9 mouse cellular contexts compared by ENCODE assay signal in genomic region chr11:75164750-75165149, GRCm38 (mm10). TPM values are rescaled to one million over a fixed set of nuclear protein-coding genes. Genes with fewer than 3 reads are reported as not detected.
A peak's percentile ranks its signal among the peaks of the same experiment; 100 is the strongest.
DNase-seq lines count a peak whose midpoint lies in the region; ATAC-seq and TF ChIP-seq lines count a peak whose summit lies in the region.
"Had no signal": no experiment of that assay in that cellular context is flagged by ENCODE, and none has a peak within 500 bp of the region (broad histone marks: within the 10 kb centered on the region; RNA-seq: fewer than 3 reads in every experiment).

No protein-coding gene starts in this region.

- peak overlapping the region; percentile 82 for H3K9ac ChIP-seq in limb, embryonic 14.5 days (ENCODE audit: low read depth, low read length, severe bottlenecking)

- no peaks in the 10 kb centered on the region for H3K9me3 ChIP-seq in limb, embryonic 14.5 days (ENCODE audit: control insufficient read depth, low read length)

- WGBS in limb, embryonic 14.5 days = 20% methylated on average over 15 of the region's 15 CpGs

- TF ChIP-seq POLR2A in limb, embryonic 14.5 days (IDR thresholded peaks at IDR 0.05; ENCODE audit: borderline replicate concordance, extremely low read depth, insufficient read depth, insufficient read length) = no peak

- H3K4me2 ChIP-seq in limb, embryonic 14.5 days (replicated peaks; ENCODE audit: low read depth, low read length, severe bottlenecking) = peak overlapping the region; percentile 85

- peaks cover 44% of the 10 kb centered on the region for H3K4me1 ChIP-seq in limb, embryonic 14.5 days (ENCODE audit: control insufficient read depth, insufficient read depth, low read length)

- peak overlapping the region; percentile 79 for H3K27ac ChIP-seq in limb, embryonic 14.5 days (replicated peaks; ENCODE audit: low read depth, low read length)

- H3K27me3 ChIP-seq in limb, embryonic 14.5 days (ENCODE audit: control insufficient read depth, insufficient read depth, low read length) = peaks cover 51% of the 10 kb centered on the region

- DNase-seq in gastrocnemius, postnatal 10 days = peak; percentile 26
- no peak for DNase-seq in gastrocnemius, adult 18-20 months (ENCODE audit: low spot score)
- DNase-seq in B cell, adult 2 months = peak; percentile 54 to 55
- no peak for DNase-seq in limb, embryonic 14.5 days (ENCODE audit: low spot score)
- no peak for DNase-seq in layer of hippocampus, adult 8-10 months (ENCODE audit: low spot score in 2 of 2)
- no peak for DNase-seq in urinary bladder, postnatal 36 days (ENCODE audit: low spot score in 2 of 2)
- no peak for DNase-seq in cerebellum, adult 9-11 months

- H3K36me3 ChIP-seq in limb, embryonic 14.5 days (ENCODE audit: control insufficient read depth, insufficient read depth, low read length) = peaks cover 75% of the 10 kb centered on the region

- ATAC-seq in erythroblast, adult 5-6 weeks (replicated peaks; ENCODE audit: low FRiP score, poor library complexity, severe bottlenecking) = 0 out of 2 replicates have a peak, but pooled peaks have one; percentile 13
- ATAC-seq in limb, embryonic 14.5 days (ENCODE audit: low FRiP score, low read depth) = no peak

- H3K4me3 ChIP-seq in limb, embryonic 14.5 days (replicated peaks; ENCODE audit: low read length) = peak overlapping the region; percentile 59
- H3K4me3 ChIP-seq: erythroblast, embryonic 14.5 days had no signal

RNA-seq across cellular contexts. Expression of gene Hic1, which starts 4.6 kb away (rescaled TPM):
- total RNA-seq in gastrocnemius, postnatal 10 days (2021) = 10 to 100 TPM; 21.1 to 27.1 TPM
- 1 to 10 TPM; 1.8 to 6.6 TPM for total RNA-seq in gastrocnemius, adult 18-20 months (2021)
- total RNA-seq in erythroblast, adult 5-6 weeks (2015; ENCODE audit: low replicate concordance) = not detected in 2 replicates
- total RNA-seq in erythroblast, adult 5-6 weeks (2017; ENCODE audit: low replicate concordance) = not detected in 2 replicates
- polyA plus RNA-seq in limb, embryonic 14.5 days (2012; rRNA removed) = 90.8 and 125 TPM in 2 replicates
- 21.4 and 24.6 TPM in 2 replicates for polyA plus RNA-seq in limb, embryonic 14.5 days (2014; fragmentation: Nextera tagmentation; extraction: Ambion mirVana)
- 1 to 10 TPM; 2.9 to 4.9 (median 3.9) TPM for total RNA-seq in layer of hippocampus, adult 8-10 months (2022)

RNA-seq across cellular contexts. Expression of gene Ovca2, which starts 13.9 kb away (rescaled TPM):
- total RNA-seq in gastrocnemius, postnatal 10 days (2021) = 1 to 10 TPM; 4.7 to 5.1 TPM
- total RNA-seq in gastrocnemius, adult 18-20 months (2021) = 1 to 10 TPM; 2.5 to 2.8 TPM
- total RNA-seq in erythroblast, adult 5-6 weeks (2015; ENCODE audit: low replicate concordance) = 1.9 and 6.7 TPM in 2 replicates
- total RNA-seq in erythroblast, adult 5-6 weeks (2017; ENCODE audit: low replicate concordance) = 4.6 and 5.7 TPM in 2 replicates
- 22.5 and 25.0 TPM in 2 replicates for polyA plus RNA-seq in limb, embryonic 14.5 days (2012; rRNA removed)
- 29.8 and 30.3 TPM in 2 replicates for polyA plus RNA-seq in limb, embryonic 14.5 days (2014; fragmentation: Nextera tagmentation; extraction: Ambion mirVana)
- total RNA-seq in layer of hippocampus, adult 8-10 months (2022) = 10 to 100 TPM; 15.6 to 23.4 (median 19.8) TPM

RNA-seq across cellular contexts. Expression of gene Dph1, which starts 26.3 kb away (rescaled TPM):
- total RNA-seq in gastrocnemius, postnatal 10 days (2021) = 1 to 10 TPM; 8.3 to 8.4 TPM
- 1 to 10 TPM; 4.6 to 5.6 TPM for total RNA-seq in gastrocnemius, adult 18-20 months (2021)
- total RNA-seq in erythroblast, adult 5-6 weeks (2015; ENCODE audit: low replicate concordance) = 0.58 and 4.2 TPM in 2 replicates
- total RNA-seq in erythroblast, adult 5-6 weeks (2017; ENCODE audit: low replicate concordance) = 3.6 and 4.5 TPM in 2 replicates
- polyA plus RNA-seq in limb, embryonic 14.5 days (2012; rRNA removed) = 30.0 and 46.6 TPM in 2 replicates
- 23.1 and 25.5 TPM in 2 replicates for polyA plus RNA-seq in limb, embryonic 14.5 days (2014; fragmentation: Nextera tagmentation; extraction: Ambion mirVana)
- total RNA-seq in layer of hippocampus, adult 8-10 months (2022) = 10 to 100 TPM; 28.9 to 38.6 (median 30.9) TPM

RNA-seq across cellular contexts. Expression of gene Rtn4rl1, which starts 28.8 kb away (rescaled TPM):
- total RNA-seq in gastrocnemius, postnatal 10 days (2021) = 1 to 10 TPM; 3.2 to 3.8 TPM
- 1 to 10 TPM in 1 of 2 experiments, under 1 TPM in 1; 0.96 to 1.1 TPM for total RNA-seq in gastrocnemius, adult 18-20 months (2021)
- not detected in 2 replicates for total RNA-seq in erythroblast, adult 5-6 weeks (2015; ENCODE audit: low replicate concordance)
- total RNA-seq in erythroblast, adult 5-6 weeks (2017; ENCODE audit: low replicate concordance) = not detected in 2 replicates
- 3.4 and 3.9 TPM in 2 replicates for polyA plus RNA-seq in limb, embryonic 14.5 days (2012; rRNA removed)
- polyA plus RNA-seq in limb, embryonic 14.5 days (2014; fragmentation: Nextera tagmentation; extraction: Ambion mirVana) = 4.4 and 5.3 TPM in 2 replicates
- total RNA-seq in layer of hippocampus, adult 8-10 months (2022) = 100 to 1,000 TPM in 2 of 4 experiments, 10 to 100 TPM in 2; 80.7 to 110 (median 97.3) TPM
- polyA plus RNA-seq: erythroblast, embryonic 14.5 days had no signal

Comparison
In these comparisons a context has a peak if more than half of its experiments do, and no peak if none do; other contexts are left out.
1. DNase-seq: peak in gastrocnemius, postnatal 10 days (single experiment) and B cell, adult 2 months (2 of 2); none in gastrocnemius, adult 18-20 months (single experiment), limb, embryonic 14.5 days (single experiment), layer of hippocampus, adult 8-10 months (0 of 2), urinary bladder, postnatal 36 days (0 of 2) and cerebellum, adult 9-11 months (single experiment).